Mouse (Mus musculus) spleen, postnatal 10 days (tissue): ENCODE data around the gene Eftud2.
A peak's percentile ranks its signal among the peaks of the same experiment; 100 is the strongest.

Source experiments
- DNase-seq, 2 experiments: peaks; one replicate each; pipeline ENCODE4 v3.0.0; 2021 to 2022; ENCODE audit warnings: low spot score in 2 of 2

The Eftud2 gene

GRCm38 (mm10) chr11:102819021-102819782, 61.6 kb downstream of the Eftud2 start, which contains the start of gene Gjc1:
Gene Gjc1 (minus strand): TSS chr11:102819700.
- DNase-seq, result peak in 1 of 2 experiments; percentile 28

- DNase-seq, result peak in 1 of 2 experiments; percentile 15
These were observed 62.4 kb downstream of the Eftud2 start for GRCm38 (mm10) chr11:102818121-102819020.

DNA sequence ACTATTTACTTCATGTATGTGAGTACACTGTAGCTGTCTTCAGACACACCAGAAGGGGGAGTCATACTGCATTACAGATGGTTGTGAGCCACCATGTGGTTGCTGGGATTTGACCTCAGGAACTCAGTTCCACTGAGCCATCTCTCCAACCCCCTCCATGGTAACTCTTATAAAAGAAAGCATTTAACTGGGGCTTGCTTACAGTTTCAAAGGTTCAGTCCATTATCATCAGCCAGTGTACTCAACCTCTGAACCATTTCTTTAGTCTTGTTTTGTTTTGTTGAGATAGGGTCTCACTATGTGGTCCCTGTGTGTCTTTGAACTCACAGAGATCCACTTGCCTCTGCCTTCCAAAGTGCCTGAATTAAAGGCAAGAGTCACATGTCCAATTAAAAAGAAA, 65.9 kb downstream of the Eftud2 start:
- no peak for DNase-seq

DNA sequence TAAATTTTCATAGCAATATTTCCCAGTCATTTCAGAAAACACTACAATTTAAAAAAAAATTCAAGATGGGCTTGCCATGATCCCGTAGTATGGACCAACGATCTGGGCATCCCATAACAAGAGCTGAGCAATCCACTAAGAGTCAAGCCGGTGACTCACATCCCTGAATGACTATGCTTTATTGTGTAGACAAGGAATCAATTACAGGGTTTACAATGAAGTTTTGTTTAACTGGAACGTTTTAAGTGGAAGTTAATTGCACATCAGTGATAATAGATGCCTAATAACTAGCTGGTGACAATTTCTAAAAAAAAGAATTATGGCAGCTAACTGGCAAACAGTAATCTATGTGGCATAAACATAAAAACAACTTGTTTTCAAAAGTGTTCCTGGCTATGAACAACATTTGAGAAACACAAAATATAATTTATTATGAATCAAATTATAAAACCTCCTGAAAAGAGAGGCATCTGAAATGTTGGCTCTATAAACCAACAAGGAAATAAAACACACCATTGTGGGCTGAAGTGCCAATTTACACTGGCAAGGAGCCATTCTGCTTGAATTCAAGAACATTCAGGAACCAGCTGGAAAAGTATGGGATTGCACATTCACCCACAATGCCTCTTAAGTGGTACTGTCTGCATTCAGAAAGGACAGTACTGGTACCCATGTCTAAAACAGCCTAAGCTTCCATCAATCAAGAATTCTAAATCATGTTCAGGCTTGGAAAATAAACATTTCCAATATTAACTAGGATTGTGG, 69.9 kb downstream of the Eftud2 start:
- no peak for DNase-seq

- no peak for DNase-seq
These were observed 72.5 kb downstream of the Eftud2 start for GRCm38 (mm10) chr11:102808246-102808645.

GRCm38 (mm10) chr11:102803453-102803852, 77.3 kb downstream of the Eftud2 start:
- DNase-seq, result no peak

DNA sequence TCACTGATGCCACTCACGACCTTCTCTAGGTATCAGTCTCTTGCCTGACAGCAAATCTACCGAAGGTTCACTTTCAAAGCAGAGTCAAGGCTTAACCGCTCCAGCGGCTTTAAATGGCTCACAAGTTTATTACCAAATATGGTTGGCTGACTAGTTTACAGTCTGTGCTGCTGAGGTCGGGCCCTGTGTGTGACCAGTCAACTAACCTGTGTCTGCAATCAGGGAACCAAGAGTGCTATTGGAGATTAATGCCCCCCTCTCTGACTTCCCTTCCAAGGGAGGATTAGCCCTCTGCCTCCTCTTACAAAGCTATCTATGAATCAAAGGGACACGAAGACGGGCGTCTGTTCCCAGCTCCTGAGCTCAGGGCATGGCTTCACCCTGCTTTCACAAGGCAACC, 86.6 kb downstream of the Eftud2 start:
- DNase-seq, result no peak

DNA sequence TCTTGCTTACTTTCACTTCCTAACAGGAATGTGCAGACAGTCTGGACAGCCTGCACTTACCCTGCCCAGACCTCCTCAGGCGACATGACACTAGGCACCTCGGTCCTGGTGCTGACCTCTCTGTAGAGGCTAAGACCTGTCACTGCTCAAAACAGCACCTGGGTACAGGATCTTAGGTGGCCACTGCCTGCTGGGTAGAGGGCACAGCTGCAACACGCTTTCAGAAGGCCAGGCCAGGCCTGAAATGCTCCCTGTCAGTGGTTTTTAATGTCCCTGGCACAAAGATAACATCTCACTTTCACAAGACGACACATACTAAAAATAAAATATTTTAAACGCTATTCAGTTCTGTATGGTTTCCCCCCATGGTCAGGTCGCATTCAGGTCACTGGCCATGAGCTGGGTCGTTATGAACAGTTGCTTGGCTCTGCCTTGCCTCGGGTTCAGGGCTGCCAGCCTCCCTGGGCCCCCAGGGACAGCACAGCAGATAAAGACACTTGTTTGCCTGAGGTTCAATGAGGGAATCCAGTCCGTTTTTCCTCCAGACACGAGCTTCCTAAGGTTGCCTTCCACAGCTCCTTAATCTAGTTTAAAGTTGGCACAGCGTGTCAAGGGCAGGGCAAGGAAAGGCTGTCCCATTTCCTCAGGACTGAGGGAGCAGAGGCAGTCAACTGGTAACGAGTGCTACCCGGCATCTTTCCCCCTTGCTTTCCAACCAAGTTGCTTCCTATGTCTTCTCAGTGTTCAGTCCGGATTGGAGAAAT, 88.9 kb downstream of the Eftud2 start:
- DNase-seq, result no peak
